Mouse (Mus musculus) liver, postnatal 0 days (tissue): ENCODE data around the gene Gpc5.

Source experiments
- CTCF ChIP-seq: sonication (generic); IDR thresholded peaks from 2 replicates; pipeline ENCODE4 v1.5.1; 2016; ENCODE audit warnings: antibody characterized with exemption, low read depth
- EP300 ChIP-seq: IDR thresholded peaks from 2 replicates; pipeline ENCODE4 v1.6.1; 2016; ENCODE audit warnings: antibody characterized with exemption, low read depth, mild to moderate bottlenecking

DNA sequence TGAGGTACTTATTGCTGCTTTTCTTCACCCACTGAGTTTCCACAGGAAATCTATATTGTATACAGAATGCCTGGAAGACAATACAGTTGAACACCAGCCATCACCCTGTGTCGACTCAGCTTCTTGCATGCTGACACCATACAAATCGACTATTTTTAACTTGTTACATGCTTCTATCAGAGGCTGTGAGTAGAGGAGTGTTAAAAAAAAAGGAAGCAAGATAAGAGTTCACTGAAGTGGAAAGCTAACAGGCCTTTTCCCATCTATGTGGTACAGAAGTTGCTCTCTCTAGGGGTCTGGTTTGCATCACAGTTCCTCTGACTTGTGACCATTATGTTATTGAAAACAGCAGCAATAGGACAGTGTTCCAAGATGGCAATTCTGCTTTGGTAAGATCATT is 344.6 kb downstream of the Gpc5 start:
- TF ChIP-seq CTCF (no peak), EP300 (no peak)
